Mouse (Mus musculus) colon, adult 2 months (tissue): ENCODE measurements around the gene Dcaf12l1. TPM values are rescaled to one million over a fixed set of nuclear protein-coding genes. Genes with fewer than 3 reads are reported as not detected.

Source experiments
- polyA plus RNA-seq: library from polyadenylated mRNA; depleted of rRNA; stranded (reverse); fragments of >200 nt; gene quantifications from 2 replicates; pipeline ENCODE4 v1.2.3, GENCODE M21; 2012; rRNA removed

The Dcaf12l1 gene
- 0.60 and 1.0 TPM in 2 replicates for polyA plus RNA-seq

GRCm38 (mm10) chrX:44789761-44790411 lies at the start of gene Dcaf12l1:
Dcaf12l1 (minus strand) TSS chrX:44790197.

